Mouse (Mus musculus): ENCODE results near the gene Slc25a15.
A peak's percentile ranks its signal among the peaks of the same experiment; 100 is the strongest.

Slc25a15 gene

DNA sequence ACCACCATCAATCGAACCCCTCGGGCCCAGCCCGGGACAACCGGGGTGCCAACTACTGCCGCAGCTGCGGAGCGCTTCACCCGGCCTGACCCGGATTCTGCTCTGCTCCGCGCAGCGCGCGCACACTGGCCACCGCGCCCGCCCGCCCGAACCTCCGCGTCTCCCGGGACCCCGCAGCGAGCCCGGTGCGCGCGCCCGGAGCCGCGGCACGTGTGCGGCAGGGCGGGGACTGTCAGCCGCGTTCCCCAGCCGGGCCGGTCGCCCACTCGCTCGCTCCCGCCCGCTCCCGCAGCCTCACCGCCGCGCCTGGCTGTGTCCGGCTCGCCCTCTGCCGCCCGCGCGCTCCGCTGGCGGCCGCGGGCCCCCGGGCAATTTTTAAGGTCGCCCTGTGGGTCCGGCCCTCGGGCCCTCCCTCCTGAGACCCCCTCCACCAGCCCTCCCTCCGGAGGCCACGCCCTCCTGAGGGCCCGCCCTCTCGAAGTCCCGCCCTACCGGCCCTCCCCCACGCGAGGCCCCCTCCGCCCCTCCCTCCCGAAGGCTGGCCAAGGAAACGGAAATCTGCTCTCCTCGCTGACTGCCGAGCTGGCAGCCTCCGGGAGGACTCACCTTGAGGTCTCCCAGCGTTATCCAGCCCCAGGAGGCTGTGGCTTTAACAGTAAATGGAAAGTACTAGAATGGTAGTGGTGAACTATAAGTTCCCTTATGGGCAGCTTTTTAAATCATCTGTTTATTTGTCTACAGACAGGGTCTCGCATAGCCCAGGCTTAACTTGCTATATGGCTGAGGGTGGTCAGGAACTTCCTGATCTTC is at the start of gene Slc25a15:
Gene Slc25a15, minus strand, starts transcription at position 456 of the 810 bp plus-strand sequence.
- peak; percentile 92 for DNase-seq (ENCODE audit: low spot score)

DNA sequence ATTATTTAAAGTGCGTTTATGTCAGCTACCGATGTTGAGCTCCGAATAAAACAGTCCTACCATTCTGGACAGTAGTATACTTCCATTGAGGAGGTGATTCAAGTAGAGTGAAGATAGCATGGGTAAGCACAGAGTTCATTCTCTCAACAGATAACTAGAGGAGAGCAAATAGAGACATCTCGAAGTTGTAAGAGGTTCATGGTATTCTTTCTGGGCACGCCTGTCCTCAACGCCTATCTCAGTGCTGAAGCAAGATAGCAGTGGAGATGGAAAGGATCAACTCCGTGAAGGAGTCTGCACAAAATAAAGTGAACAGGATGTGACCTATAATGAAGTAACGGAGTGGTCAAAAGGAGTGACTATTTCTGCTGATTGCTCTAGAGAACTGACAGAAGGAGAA is 13.6 kb upstream of the Slc25a15 start:
- DNase-seq (ENCODE audit: low spot score), result no peak

DNA sequence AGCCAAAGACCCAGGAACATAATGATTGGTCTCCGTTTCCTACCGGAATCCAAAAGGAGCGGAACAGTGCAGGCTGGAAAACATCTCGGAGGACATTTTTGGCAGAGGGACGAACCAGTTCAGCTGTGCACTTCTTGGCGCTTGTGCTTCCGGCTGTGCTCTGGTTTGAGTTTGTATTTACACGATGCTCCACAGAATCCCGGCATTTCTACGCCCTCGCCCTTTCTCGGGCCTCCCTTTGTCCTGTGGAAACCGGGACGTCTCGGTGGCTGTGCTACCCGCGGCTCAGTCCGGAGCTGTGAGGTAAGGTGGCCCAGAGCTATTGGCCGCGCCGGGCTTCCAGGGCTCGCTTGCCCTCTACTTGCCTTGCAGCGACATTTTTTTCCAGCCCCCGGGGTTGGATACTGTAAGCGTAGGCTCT is 12.9 kb upstream of the Slc25a15 start, which contains the start of gene Mrps31:
Gene Mrps31, plus strand, starts transcription at position 80 of the 421 bp plus-strand sequence.
- DNase-seq (ENCODE audit: low spot score), result peak; percentile 69

DNA sequence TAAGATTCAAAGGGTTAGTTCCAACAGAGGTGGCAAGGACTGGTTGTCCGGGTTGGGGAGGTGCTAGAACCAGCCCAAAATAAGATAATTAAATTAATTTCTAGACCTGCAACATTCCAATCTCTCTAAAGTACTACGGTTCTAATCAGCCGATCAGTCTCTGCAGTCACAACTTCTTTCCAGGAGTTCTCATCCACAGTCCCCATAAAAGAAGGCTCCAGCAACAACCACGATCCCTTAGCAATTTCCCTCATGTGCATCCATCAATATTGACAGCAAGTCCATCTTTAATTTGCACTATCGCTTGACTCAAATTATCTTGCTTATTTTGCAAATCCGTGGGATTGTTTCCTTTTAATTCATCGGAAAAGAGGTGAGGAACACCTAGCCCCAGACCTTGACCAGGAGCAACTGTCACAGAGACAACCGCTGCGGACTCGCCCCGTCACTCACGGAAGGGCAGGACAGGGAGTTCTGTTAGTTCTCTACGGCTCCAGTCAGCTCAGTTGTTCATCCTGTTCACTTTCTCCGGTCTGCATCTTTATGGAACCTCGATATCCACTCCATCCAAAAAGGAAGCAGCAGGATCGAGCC is 12.4 kb upstream of the Slc25a15 start:
- DNase-seq (ENCODE audit: low spot score), result no peak

DNA sequence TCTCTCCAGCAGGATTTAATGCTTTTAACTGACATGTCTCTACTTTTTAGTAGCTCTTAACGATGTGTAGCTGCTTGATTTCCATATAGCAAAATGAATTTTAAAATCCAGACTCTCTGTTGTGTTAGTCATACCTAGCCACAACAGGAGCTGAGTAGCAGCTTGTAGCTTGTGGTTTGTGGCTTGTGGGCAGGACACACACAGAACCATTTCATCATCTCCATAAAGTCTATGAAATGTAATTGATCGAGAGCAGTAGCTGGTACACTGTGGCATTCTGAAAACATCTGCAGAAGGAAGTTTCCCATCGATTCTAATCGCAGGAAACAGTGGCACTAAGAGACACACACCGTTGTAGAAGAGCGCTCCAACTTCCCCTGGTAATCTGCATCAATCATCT is 7.3 kb upstream of the Slc25a15 start:
- DNase-seq (ENCODE audit: low spot score), result no peak

DNA sequence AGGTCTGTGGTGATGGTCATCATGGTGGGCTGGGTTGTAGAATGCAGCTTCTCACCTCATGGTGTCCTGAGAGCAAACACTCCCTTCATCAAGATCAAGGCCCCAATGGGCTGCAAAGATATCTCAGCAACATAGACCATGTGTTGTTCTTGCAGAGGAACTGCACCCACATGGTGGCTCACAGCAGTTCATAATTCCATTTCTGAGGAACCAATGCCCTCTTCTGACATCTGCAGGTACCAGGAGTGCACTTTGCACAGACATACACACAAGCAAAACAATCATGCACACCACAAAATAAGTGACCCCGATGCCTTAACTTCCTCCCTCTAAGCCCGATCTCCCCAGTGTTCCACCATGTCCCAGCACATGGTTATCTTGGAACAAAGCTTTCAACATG is 4.8 kb upstream of the Slc25a15 start:
- DNase-seq (ENCODE audit: low spot score), result no peak

DNA sequence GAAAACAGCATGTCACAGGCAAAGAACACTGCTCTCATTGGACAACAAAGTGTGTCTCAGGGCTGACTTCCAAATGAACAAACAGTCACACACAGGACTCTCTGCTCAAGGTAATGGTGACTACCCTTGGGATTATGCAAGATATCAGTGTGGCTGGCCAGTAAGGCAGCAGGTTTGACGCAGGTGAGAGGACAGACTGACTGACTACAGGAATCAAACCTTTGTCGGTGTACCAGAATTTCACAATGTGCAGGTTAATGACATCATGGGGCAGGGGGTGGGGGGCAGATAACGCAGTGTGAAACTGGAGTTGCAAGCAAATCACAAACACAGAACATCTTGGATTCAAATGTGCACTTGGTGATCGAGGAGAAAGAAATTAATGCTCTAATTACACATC is 2.2 kb upstream of the Slc25a15 start:
- no peak for DNase-seq (ENCODE audit: low spot score)

DNA sequence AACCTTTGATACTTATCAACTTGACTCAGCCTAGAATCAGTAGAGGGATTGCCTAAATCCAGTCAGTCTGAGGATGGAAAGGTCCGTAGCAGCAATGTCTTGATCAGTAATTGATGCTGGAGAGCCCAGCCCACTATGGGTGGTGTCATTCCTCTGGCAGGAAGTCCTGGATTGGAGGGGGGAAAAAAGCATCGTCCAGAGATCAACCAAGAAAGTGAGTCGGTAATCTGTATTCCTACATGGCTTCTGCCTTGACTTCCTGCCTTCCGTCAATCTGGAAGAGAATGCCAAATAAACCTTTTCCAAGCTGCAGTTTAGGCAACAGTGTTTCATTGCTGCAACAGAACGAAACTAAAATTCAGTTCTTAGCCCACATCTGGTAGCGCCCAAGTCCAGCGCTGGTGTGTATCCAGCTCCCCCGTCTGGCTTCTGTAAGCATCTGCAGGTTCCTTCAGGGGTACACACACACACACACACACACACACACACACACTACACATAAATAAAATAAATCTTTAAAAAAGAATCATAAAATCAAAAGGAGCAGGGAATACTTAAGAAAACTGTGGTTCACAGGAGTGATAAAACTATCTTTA is 986 bp upstream of the Slc25a15 start:
- DNase-seq (ENCODE audit: low spot score), result no peak

DNA sequence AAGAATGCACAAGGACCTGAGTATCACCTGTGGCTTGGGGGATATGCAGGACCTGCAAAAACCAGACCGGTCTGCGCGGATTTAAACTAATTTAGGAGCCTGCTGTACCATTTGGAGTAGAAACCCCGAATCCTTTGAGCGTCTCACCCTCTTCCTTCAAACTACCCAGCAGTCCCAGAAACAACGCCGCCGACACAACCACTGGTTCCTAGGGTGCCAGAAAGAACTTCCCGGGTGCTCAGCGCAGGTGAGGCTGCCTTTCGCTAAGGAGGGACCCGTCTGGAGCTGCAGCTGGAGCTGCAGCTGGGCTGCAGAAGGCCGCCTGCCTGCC is 621 bp downstream of the Slc25a15 start:
- DNase-seq (ENCODE audit: low spot score), result no peak

DNA sequence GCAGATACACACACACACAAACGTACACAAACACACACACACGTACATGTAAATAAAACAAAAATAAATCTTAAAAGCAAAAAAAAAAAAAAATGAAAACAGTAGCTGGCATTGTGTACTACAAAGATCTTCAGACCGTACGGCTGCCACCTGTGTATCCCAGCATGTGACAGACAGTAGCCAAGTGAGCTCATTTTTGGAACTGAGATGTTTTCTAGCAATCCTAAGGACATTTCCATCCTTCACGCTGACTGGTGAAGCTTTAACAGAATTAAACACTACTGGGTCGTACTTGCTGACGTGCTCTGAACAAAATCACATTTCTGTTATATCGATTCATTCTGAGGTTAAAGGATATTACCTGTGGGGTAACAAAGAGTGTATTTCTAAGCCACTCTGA is 3.1 kb downstream of the Slc25a15 start:
- DNase-seq (ENCODE audit: low spot score), result no peak

DNA sequence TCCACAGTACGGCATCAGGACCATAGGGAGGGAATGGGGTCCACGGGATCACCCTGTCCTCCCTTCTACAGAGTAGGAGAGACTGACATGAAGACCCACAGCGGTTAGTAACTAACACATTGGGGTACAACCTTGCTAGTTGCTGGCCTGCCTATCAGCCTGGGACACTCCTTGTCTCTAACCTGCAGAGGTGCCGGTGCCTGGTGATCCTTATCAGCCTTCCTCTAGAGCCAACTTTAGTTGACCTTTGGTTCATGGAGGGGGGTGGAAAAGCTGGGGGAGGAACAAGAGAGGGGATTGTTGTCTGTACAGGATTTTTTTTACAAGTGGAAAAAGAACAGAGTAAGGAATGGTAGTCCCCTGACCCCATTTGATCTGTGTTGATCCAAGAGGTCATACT is 3.9 kb downstream of the Slc25a15 start:
- no peak for DNase-seq (ENCODE audit: low spot score)

DNA sequence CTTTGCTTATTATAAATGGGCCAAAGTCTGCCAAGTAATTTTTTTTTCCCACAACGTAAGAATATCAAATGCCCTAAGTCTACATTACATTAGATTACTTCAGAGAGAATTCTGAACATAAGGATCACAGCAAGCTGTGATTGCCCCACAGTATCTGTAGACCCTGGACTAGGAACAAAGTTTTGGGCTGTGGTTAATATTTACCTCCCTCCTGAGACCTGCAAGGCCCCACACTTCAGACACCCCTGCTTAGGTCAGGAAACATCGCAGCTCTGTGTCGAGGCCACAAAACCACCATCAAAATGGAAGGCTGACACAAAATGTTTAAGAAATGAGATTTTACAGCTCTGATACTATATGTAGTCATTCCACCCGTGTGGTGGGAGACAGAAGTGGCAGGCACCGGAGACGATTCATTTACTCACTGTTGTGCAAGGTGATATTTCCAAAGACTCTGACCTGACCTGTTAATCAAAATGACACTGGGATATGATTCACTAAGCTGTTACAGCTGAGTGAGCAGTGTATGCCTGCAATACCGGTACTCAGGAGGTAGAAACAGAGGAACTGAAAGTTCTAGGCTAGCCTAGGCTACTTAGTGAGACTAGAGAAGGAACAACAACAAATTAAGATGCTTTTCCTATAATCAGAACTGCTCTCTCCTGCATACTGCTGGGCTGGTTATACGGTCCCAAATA is 7.5 kb downstream of the Slc25a15 start:
- DNase-seq (ENCODE audit: low spot score), result no peak

DNA sequence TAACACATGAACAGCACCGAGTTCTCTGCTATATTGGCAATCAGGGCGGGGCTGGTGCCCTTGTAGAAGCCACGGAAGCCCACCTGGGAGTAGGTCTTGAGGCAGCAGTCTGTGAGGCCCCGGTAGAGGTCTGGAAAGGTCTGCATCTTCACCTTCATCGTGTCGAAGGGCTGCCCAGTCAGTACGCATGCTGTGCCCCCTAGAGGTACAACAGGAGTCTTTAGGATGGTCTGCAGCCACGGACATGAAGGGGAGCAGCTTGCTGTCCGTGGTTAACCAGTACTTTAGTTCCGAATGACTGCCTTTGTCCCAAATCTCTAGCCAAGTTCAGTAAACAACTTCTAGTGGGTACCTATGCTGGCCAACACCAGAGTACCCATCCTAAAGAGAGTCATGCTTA is 8.5 kb downstream of the Slc25a15 start:
- DNase-seq (ENCODE audit: low spot score), result no peak

DNA sequence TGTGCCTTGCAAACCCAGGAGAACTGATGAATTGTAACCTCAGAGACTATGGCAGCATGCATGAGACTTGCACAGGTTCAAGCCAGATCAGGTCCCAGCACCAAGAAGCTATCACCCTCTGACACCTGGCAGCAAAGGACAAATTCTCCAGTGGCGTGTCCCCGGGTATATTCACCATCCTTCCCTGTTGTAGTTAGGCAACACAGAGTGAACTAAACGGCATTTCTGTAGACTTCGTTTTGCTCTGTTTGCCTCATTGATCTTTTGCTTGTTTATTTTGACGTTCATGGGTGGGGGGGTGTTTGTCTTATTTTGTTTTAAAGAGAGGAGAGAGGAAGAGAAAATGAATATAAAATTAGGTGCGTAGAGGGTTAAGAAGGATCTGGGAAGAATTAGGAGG is 13.2 kb downstream of the Slc25a15 start:
- no peak for DNase-seq (ENCODE audit: low spot score)

DNA sequence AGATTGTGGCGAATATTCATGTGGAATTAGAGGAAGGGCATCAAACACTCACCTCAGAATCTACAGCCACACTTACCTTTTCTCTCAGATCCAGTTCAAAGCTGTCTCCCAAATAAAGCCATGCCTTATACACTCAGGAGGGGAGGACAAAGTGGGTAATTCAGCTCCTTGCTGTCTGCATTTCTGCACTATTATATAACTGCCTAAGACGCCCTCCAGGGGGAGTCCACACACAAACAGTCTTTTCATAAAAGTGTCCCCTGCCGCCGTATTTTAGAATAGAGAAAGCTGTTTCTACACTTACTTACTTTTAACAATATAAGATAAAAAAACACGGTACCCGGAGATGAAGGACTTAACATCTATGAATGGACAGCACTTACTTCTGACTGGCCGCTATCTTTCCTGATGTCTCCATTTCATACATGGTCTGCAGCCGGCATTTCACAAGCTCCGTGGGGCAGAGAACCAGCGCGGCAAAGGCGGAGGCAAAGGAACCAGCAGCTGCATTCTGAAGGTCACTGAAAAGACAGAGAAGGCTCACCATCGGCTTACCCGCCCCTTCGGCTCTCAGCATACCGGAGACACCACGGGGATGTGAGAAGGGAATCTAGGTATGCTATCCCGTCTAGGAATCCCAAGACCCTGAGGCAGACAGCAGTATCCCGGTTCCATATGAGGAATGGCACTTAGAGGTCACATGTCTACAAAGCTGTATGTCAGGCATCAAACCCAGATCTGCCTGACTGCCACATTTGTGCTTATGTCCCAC is 15.4 kb downstream of the Slc25a15 start:
- DNase-seq (ENCODE audit: low spot score), result no peak

DNA sequence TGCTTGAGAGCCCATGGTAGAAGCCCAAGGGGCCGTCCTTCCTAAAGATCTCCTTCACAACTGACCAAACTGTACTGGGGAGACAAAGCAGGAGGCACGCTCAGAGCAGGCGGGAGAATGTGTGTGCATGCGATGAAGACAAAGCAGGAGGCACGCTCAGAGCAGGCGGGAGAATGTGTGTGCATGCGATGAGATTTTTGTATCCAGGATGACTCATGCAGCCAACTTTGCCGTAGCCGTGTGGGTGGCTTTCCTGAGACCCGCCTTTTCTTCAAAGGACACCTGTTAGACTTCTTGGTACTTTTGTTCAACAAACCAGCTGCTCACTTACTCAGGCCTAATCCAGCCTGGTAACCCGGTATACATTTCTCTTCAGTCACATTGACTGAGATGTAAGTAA is 17.5 kb downstream of the Slc25a15 start:
- DNase-seq (ENCODE audit: low spot score), result no peak

DNA sequence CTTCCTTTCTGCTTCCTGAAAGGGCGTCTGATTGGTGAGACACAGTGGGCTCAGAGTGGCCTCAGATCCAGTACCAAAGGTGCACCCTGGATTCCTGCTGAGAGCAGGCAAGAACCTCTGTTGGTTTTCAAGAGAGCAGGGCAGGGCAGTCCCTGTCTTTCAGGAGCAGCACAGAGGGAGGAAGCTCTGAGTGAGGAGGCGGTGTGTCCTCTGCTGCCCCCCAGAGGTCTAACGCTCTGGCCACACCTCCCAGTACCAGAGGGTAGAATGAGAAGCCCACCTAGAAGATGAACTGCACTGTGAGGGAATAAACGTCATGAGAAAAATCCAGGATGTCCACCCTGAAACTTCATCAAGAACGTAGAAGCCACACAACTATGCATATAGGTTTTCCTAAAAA is 21.5 kb downstream of the Slc25a15 start:
- DNase-seq (ENCODE audit: low spot score), result peak; percentile 43

DNA sequence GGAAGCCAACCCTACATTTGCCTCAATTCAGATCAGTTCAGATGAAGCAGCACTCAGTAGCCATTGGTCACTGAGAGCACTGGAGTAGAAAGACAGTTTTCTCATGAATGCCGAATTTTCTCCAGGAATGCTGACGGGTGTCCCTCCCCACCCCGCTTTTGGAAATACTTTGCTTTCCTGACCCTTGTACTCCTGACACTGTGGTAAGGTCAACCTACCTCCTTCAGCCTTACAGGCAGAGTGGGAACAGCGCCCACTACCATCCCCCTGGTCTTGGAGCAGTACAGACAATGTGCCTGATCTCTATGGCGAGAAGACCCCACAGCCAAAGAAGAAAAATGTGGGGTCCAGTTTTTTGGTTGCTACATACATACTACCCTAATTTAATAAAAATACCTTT is 22.1 kb downstream of the Slc25a15 start:
- no peak for DNase-seq (ENCODE audit: low spot score)

DNA sequence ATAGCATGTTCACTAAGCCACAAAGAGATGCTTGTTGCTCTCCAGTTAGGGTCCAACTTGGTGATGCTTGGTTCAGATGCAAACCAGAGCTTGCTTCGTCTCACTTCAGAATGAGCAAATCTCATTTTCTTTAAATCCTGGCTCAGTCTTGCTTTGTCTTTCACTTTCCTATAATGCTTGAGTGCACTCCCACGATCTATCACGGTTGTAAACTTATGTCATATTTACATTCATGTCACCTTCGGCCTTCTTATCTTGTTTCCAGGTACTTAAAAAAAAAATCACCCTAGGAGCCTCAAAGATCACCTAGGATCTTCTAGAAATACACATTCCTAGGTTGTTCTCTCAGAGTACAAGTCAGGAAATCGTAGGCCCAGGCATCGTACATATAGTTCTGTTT is 38.5 kb downstream of the Slc25a15 start:
- no peak for DNase-seq (ENCODE audit: low spot score)

DNA sequence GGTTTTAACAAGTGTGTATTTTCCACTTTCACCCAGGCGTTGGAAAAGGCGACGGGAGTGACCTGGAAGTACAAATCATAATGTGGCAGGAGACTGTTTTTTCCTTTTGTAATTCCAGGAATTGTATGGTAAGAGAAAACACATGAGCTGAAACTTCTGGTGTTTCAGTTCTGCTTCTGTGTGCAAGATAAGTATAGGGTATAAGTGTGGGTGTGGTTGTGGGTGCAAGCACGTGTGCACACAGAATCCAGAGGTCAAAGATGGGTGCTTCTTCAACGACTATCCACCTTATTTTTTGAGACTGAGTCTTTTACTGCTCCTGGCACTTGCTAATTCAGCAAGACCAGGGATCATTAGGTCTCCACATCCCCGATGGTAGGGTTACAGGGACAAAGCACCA is 39.0 kb downstream of the Slc25a15 start:
- no peak for DNase-seq (ENCODE audit: low spot score)

DNA sequence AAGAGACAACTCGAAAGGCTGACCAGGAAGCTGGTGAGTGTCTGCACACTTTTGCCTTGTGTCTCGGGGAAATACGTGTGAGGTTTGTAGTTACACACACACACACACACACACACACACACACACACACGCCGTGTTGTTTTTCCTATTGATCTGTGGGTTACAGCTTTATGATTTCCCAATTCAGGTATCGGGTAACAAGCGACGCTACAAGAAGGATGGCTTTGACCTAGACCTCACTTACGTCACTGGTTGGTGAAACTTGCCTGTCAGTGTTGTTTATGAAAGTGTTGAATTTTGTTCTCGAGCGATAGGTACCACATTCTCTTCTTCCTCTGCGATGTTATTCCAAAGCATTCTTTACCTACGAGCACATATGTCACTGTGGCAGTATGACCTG is 63.0 kb downstream of the Slc25a15 start:
- no peak for DNase-seq (ENCODE audit: low spot score)

Measured in ovary, postnatal 36 days (tissue).